Mouse (Mus musculus) cerebellum, postnatal 25 days (tissue): ENCODE data around the gene Ndc80.
"Not testable (repeated sequence)": the region's sequence is repeated elsewhere in the genome, so short reads cannot be mapped to it uniquely, and the experiment has no call there.

Experiments used
- DNase-seq, 2 experiments: peaks; one replicate each; pipeline ENCODE4 v3.0.0; 2021; ENCODE audit warnings: mixed read lengths in 2 of 2

The Ndc80 gene

DNA sequence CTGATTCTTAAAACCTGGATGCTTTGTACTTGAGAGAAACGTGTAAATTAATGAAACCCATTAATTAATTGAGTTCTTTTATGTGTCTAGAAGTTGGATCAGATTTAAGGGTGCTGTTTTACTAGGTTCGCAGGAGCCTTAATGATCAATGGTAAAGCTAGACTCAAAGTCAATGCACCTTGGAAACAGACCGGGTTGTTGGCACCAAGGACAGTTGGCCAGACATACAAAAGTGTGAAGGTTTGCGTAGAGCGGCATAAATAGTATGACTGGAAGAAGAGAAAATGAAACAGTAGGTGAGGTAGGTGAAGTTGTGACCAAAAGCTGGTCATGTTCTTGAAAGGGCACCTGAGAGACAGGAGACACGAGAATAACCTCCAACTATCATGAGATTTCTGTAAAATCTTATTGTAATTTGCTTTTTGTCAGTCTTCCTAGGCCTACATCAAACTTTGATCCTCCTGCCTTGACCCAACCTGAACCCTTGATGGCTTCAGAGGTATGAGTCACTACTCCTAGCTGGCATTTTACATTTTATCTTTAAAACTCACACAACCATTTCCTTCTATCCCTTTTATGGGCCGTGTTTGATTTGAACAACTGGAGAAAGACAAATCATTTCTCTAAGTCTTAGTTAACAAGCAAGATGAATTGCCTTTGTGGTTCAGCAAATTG is 50.2 kb downstream of the Ndc80 start:
- no peak for DNase-seq

DNA sequence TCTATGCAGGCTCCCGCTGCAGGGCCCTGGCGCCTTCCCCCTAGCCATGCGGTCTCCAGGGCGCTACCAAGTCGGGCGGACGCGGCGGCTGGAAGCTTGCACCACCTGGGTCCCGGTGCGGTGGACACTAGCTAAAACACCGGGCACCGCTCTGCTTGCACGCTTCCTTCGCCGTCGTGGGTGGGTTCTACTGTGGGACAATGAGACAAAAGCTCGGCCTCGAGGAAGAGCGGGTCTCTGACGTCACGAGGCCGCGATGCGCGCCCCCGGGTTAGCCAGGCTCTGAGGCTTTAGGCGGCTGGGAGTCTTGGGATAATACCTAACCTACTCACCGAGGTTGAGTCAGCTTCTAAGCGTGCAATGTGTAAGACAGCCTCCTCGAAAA is 51.0 kb downstream of the Ndc80 start:
- peak in 1 of 2 experiments; percentile 80 for DNase-seq

DNA sequence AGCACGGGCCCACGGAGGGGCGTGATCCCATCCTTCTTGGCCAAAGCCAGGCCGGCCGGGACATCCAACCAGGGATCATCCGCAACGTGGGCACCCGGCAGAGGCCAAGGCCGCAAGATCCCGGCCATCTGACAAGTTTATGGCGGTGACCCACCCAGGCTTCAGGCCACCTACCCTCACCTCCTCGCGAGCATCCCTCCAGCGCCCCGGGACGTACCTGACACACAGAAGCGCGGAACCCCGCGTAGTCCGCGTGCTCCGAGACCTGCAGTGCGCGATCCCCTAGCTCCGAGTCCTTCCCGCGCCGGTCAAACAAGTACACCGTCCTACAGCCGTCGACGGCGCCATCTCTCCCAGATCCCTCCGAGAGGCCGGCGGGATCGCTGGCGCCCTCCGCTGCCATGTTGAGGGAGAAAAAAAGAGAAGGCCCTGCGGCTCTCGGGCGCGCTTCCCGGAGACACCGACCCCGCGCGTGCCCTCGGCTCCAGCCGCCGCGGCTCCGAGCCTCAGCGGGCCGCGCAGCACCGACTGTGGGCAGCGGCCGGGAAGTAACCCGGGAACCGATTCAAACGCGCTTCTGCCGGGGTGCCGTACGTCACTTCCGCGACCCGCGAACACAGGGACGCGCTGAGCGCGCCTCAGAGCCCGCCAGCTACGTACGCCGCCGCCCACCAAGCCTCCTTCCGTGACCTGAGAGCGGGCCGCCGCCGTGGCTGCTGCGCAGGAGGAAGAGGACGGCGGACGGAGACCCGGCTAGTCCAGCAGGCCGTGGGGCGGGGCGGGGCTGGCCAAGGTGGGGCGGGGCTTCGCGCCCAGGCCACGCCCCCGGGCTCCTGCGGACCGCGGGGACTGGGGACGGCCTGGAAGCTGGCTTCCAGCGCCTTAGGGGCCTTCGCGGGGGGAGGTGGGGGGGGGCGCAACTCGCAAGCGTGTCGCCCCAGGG is 51.6 kb downstream of the Ndc80 start, which contains the start of gene Smchd1:
TSS of gene Smchd1 (minus strand) at position 582 of the 943 bp plus-strand sequence.
- DNase-seq: peak; percentile 95

DNA sequence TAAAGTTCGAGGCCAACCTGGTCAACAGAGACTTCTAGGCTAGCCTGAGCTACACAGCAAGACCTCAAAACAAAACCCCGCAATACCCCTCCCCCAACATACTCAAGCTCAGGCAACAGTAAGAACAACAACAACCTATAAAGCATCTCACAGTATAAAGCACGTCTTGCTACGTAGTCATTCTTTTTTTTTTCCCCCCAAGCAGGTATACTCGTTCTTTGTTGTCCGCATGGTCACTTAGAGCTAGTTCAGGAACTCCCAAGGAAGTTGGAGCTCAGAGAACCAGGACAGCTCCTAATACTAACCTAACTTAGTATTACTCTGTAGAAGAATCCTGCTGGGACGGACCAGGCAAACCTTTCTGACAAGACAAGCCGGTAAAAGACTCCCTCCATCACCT is 52.5 kb downstream of the Ndc80 start:
- DNase-seq: no peak

DNA sequence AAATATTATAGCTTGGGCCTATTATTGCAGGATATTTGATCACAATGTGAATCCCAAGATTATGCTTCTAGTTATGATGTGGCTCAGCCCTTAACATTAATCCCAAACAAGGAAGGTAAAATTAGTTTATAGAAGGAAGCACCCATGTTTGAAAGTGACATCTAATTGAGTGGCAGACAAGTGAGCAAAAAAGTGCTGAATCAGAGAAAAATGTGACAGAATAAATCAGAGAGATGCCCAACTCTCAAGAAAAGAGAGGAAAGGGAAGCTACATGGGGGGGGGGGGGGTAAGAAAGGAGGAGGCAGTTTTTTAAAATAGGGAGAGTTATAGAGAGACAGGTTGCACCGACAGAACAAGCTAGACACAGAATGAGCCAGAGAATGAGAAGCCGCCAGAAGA is 55.4 kb downstream of the Ndc80 start:
- no peak for DNase-seq

DNA sequence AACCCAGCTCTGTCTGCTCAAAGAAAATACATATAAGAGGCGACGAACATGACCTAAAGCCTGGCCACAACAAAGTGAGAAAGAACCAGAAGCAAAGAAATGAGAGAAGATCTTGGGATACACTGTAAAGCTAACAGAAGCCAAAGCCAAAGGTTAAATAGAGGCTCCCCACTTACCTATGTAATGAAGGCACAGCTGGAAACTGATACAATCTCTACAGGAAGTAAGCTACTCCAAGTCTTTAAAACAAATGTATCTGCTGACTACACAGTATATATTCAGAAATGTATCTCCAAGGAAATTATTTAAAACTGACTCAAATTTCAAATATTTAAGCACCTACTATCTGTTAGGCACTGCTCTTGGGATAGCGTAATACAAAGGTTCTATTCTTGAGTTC is 66.3 kb downstream of the Ndc80 start:
- DNase-seq: no peak

DNA sequence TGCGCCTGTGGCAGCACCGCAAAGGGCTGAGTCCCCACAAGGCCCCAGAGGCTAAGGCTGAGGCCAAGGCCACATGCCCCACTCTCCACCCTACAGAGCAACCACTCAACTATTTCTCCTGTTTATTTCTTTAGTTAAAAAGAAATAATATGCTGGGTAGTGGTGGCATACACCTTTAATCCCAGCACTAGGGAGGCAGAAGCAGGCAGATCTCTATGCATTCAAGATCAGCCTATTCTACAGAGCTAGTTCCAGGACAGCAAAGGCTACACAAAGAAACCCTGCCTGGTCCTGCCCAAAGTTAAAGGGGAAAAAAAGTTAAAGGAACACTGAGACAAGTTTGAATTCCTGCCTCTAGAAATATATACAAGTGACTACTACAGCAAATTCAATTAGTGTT is 66.8 kb downstream of the Ndc80 start, which contains the start of gene Gm4707:
TSS of gene Gm4707 (minus strand) at position 101 of the 400 bp plus-strand sequence.
- no peak for DNase-seq

DNA sequence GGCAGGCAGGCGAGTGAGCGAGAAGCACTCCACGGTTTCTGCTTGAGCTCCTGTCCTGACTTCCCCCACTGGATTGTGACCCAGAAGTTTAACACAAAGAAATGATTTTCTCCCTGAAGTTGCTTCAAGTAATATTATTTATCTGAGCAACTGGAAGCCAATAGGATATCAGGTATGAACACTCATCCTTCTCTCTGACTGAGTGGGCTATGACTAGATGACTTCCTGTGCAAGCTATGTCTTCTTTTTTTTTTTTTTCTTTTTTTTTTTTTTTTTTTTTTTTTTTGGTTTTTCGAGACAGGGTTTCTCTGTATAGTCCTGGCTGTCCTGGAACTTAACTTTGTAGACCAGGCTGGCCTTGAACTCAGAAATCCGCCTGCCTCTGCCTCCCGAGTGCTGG is 69.3 kb downstream of the Ndc80 start:
- DNase-seq: not testable (repeated sequence)
